Mouse (Mus musculus) cerebellum, adult 2 months (tissue): ENCODE results near the gene Rxfp2.

Source experiments
- CTCF ChIP-seq: fragments of 200-500 bp; IDR thresholded peaks from 2 replicates; pipeline ENCODE4 v1.5.1; 2011; ENCODE audit warnings: low read depth, mild to moderate bottlenecking, control low read depth, low read length, moderate library complexity, borderline replicate concordance; ENCODE audit not compliant: insufficient read depth
- POLR2A ChIP-seq: fragments of 200-500 bp; IDR thresholded peaks from 2 replicates; pipeline ENCODE4 v1.6.1; 2011; ENCODE audit warnings: low read length, control low read depth, borderline replicate concordance; ENCODE audit not compliant: insufficient read depth

- TF ChIP-seq CTCF (no peak), POLR2A (no peak)
Measured at GRCm38 (mm10) chr5:150016861-150017260, 1.6 kb upstream of the Rxfp2 start.
